Mouse (Mus musculus) pancreas, adult 10 weeks (tissue): ENCODE results near the gene Msl3. TPM values are rescaled to one million over a fixed set of nuclear protein-coding genes. Genes with fewer than 3 reads are reported as not detected.

ENCODE experiments used
- polyA plus RNA-seq: library from polyadenylated mRNA; stranded (reverse); fragments of 350-450 nt; fragmentation: Illumina TruSeq; extraction: RNeasy Lipid Tissue Mini Kit (QIAGEN cat#74804); gene quantifications from one replicate; pipeline ENCODE4 v1.2.3, GENCODE M21; 2015; ENCODE audit warnings: low read depth, low replicate concordance; ENCODE audit not compliant: insufficient read depth

Msl3 gene
- polyA plus RNA-seq, result 7.6 TPM

GRCm38 (mm10) chrX:168673525-168674406 is at the start of gene Msl3:
TSS of gene Msl3 (minus strand) at chrX:168673898.

Other genes with a start within 250 kb of the Msl3 start
- gene Frmpd4, start 96.7 kb downstream of the Msl3 start, polyA plus RNA-seq, result not detected
- gene Arhgap6, start 121.2 kb upstream of the Msl3 start, polyA plus RNA-seq, result 1.8 TPM